Mouse (Mus musculus) embryonic fibroblast, embryonic 13.5 days (primary cell): ENCODE measurements around the gene Gadd45a. TPM values are rescaled to one million over a fixed set of nuclear protein-coding genes. Genes with fewer than 3 reads are reported as not detected.

Source experiments
- H3K27ac ChIP-seq: 2 replicates; pipeline ENCODE4 v1.5.1; 2012; ENCODE audit warnings: low read length, control low read depth, inconsistent platforms; ENCODE audit not compliant: insufficient read depth
- H3K4me1 ChIP-seq: 2 replicates; pipeline ENCODE4 v1.6.1; 2011; ENCODE audit warnings: low read length; ENCODE audit not compliant: control insufficient read depth, insufficient read depth
- H3K4me3 ChIP-seq: 2 replicates; pipeline ENCODE4 v1.5.1; 2011; ENCODE audit warnings: mild to moderate bottlenecking, control low read depth, low read length; ENCODE audit not compliant: insufficient read depth
- CTCF ChIP-seq: IDR thresholded peaks from 2 replicates; pipeline ENCODE4 v1.5.1; 2011; ENCODE audit warnings: mild to moderate bottlenecking, control low read depth, low read length, moderate library complexity, borderline replicate concordance; ENCODE audit not compliant: insufficient read depth
- POLR2A ChIP-seq: IDR thresholded peaks from 2 replicates; pipeline ENCODE4 v1.6.1; 2011; ENCODE audit warnings: low read depth, mild to moderate bottlenecking, control low read depth, low read length, moderate library complexity
- polyA plus RNA-seq: library from polyadenylated mRNA; stranded (reverse); fragments of >200 nt; gene quantifications from 2 replicates; pipeline ENCODE4 v1.2.4, GENCODE M21; 2011; ENCODE audit warnings: low read depth; ENCODE audit not compliant: missing spikeins, insufficient read length

Gene Gadd45a
- 59.5 and 69.2 TPM in 2 replicates for polyA plus RNA-seq

- Histone ChIP-seq H3K4me1 (peaks cover 6% of the 10 kb centered on the region), H3K4me3 (peak within 1 kb of the TSS; percentile 88), H3K27ac (peak within 1 kb of the TSS; percentile 77)
- no peak for TF ChIP-seq CTCF
- peak; percentile 99 for TF ChIP-seq POLR2A
These were observed at the start of gene Gadd45a for GRCm38 (mm10) chr6:67036837-67037628. Gene Gadd45a (minus strand): TSS chr6:67037457.

GRCm38 (mm10) chr6:67085850-67086437 is 48.7 kb upstream of the Gadd45a start:
- peaks cover 2% of the 10 kb centered on the region for H3K4me1 ChIP-seq
- no peak overlapping the region for H3K27ac ChIP-seq
- TF ChIP-seq POLR2A (no peak), CTCF (no peak)
- H3K4me3 ChIP-seq = no peak overlapping the region

- TF ChIP-seq POLR2A = no peak
These were observed 47.2 kb upstream of the Gadd45a start for GRCm38 (mm10) chr6:67084465-67084864.

GRCm38 (mm10) chr6:67081141-67081540 is 43.9 kb upstream of the Gadd45a start:
- TF ChIP-seq CTCF = no peak
- TF ChIP-seq POLR2A = no peak
- H3K4me3 ChIP-seq = no peak overlapping the region
- H3K4me1 ChIP-seq = no peaks in the 10 kb centered on the region; the same call in 1 of the 2 replicates
- H3K27ac ChIP-seq = no peak overlapping the region

More at GRCm38 (mm10) chr6:67084465-67084864, 47.2 kb upstream of the Gadd45a start:
- peaks cover 2% of the 10 kb centered on the region for H3K4me1 ChIP-seq
- H3K27ac ChIP-seq = no peak overlapping the region
- H3K4me3 ChIP-seq = no peak overlapping the region

- no peak overlapping the region for H3K4me3 ChIP-seq
- no peak for TF ChIP-seq POLR2A
- no peak for TF ChIP-seq CTCF
- H3K4me1 ChIP-seq = no peaks in the 10 kb centered on the region; the same call in 1 of the 2 replicates
- H3K27ac ChIP-seq = peak overlapping the region; percentile 38; the same call in 1 of the 2 replicates
These were observed 40.8 kb upstream of the Gadd45a start for GRCm38 (mm10) chr6:67078076-67078475.

GRCm38 (mm10) chr6:67077477-67077876 is 40.2 kb upstream of the Gadd45a start:
- peak overlapping the region; percentile 38 for H3K27ac ChIP-seq
- TF ChIP-seq CTCF (no peak), POLR2A (no peak)
- H3K4me3 ChIP-seq = no peak overlapping the region
- H3K4me1 ChIP-seq = no peaks in the 10 kb centered on the region; the same call in 1 of the 2 replicates

- H3K4me3 ChIP-seq = no peak overlapping the region
- TF ChIP-seq CTCF (no peak), POLR2A (no peak)
- H3K27ac ChIP-seq = no peak overlapping the region
- no peaks in the 10 kb centered on the region; the same call in none of the 2 replicates for H3K4me1 ChIP-seq
These were observed 39.1 kb upstream of the Gadd45a start for GRCm38 (mm10) chr6:67076348-67076747.

- Histone ChIP-seq H3K27ac (no peak overlapping the region), H3K4me1 (peaks cover 3% of the 10 kb centered on the region), H3K4me3 (no peak overlapping the region)
- TF ChIP-seq POLR2A = no peak
- no peak for TF ChIP-seq CTCF
These were observed 37.6 kb upstream of the Gadd45a start for GRCm38 (mm10) chr6:67074868-67075267.

GRCm38 (mm10) chr6:67073929-67074328 is 36.7 kb upstream of the Gadd45a start:
- H3K4me1 ChIP-seq = peaks cover 3% of the 10 kb centered on the region
- no peak overlapping the region for H3K4me3 ChIP-seq
- TF ChIP-seq CTCF (no peak), POLR2A (no peak)
- no peak overlapping the region for H3K27ac ChIP-seq

GRCm38 (mm10) chr6:67073446-67073845 is 36.2 kb upstream of the Gadd45a start:
- Histone ChIP-seq H3K4me1 (peaks cover 3% of the 10 kb centered on the region), H3K4me3 (no peak overlapping the region), H3K27ac (no peak overlapping the region)
- TF ChIP-seq CTCF = no peak
- TF ChIP-seq POLR2A = no peak
